Mouse (Mus musculus): Measurements from ENCODE around the gene Zdhhc19. TPM values are rescaled to one million over a fixed set of nuclear protein-coding genes. Genes with fewer than 3 reads are reported as not detected.

Gene Zdhhc19
- polyA plus RNA-seq, 3 experiments from 2014 or later = 0.32 TPM; not detected in 2

- ATAC-seq = no peak
These were observed 114.6 kb downstream of the Zdhhc19 start for GRCm38 (mm10) chr16:32610460-32611255.

Other genes starting within 250 kb of the Zdhhc19 start
- 1 to 10 TPM; 5.1 to 5.7 (median 5.5) TPM for gene Fbxo45, start 249.1 kb upstream of the Zdhhc19 start, polyA plus RNA-seq (2017; shearing (Covaris generic))
- 10 to 100 TPM; 16.3 to 19.8 (median 16.7) TPM for gene Wdr53, start 249.0 kb upstream of the Zdhhc19 start, polyA plus RNA-seq (2017; shearing (Covaris generic))
- not detected for gene Smco1, start 224.8 kb upstream of the Zdhhc19 start, polyA plus RNA-seq (2017; shearing (Covaris generic))
- gene Rnf168, start 218.8 kb upstream of the Zdhhc19 start, polyA plus RNA-seq (2017; shearing (Covaris generic)) = 10 to 100 TPM in 2 of 3 experiments, 1 to 10 TPM in 1; 7.9 to 11.2 (median 10.6) TPM
- gene Ubxn7, start 164.0 kb upstream of the Zdhhc19 start, polyA plus RNA-seq (2017; shearing (Covaris generic)) = 10 to 100 TPM; 10.3 to 21.6 (median 16.3) TPM
- gene Tm4sf19, start 95.8 kb upstream of the Zdhhc19 start, polyA plus RNA-seq (2017; shearing (Covaris generic)) = not detected
- gene Tctex1d2, start 76.6 kb upstream of the Zdhhc19 start, polyA plus RNA-seq (2017; shearing (Covaris generic)) = 10 to 100 TPM in 1 of 3 experiments, 1 to 10 TPM in 2; 2.4 to 10.6 (median 4.3) TPM
- 1 to 10 TPM; 6.0 to 9.3 (median 6.5) TPM for gene Pcyt1a, start 65.3 kb upstream of the Zdhhc19 start, polyA plus RNA-seq (2017; shearing (Covaris generic))
- gene Slc51a, start 8.4 kb upstream of the Zdhhc19 start, polyA plus RNA-seq (2017; shearing (Covaris generic)) = not detected
- 10 to 100 TPM; 15.9 to 22.7 (median 17.9) TPM for gene Tfrc, start 112.7 kb downstream of the Zdhhc19 start, polyA plus RNA-seq (2017; shearing (Covaris generic))
- 10 to 100 TPM in 1 of 3 experiments, 1 to 10 TPM in 2; 7.2 to 10.1 (median 8.6) TPM for gene Tnk2, start 147.6 kb downstream of the Zdhhc19 start, polyA plus RNA-seq (2017; shearing (Covaris generic))
- gene Muc4, start 239.6 kb downstream of the Zdhhc19 start, polyA plus RNA-seq (2017; shearing (Covaris generic)) = under 1 TPM in 1 of 3 experiments, not detected in 2; 0.05 TPM